Mouse (Mus musculus) lung, adult 2 months (tissue): ENCODE measurements at regions not wholly inside any gene's neighbourhood (a gene's known extent, or its start where the extent isn't known, plus 50 kb on each side); places are given as distances from the start of the nearest gene placed in this dataset.

Experiments
- CTCF ChIP-seq: fragments of 200-500 bp; IDR thresholded peaks from 2 replicates; pipeline ENCODE4 v1.5.1; 2011; ENCODE audit warnings: mild to moderate bottlenecking, low read length, control low read depth; ENCODE audit not compliant: insufficient read depth
- POLR2A ChIP-seq: fragments of 200-500 bp; IDR thresholded peaks from 2 replicates; pipeline ENCODE4 v1.6.1; 2011; ENCODE audit warnings: low read depth, mild to moderate bottlenecking, control low read depth, low read length, borderline replicate concordance; ENCODE audit errors: extremely low read depth

GRCm38 (mm10) chr13:102031416-102031815 is 263.4 kb upstream of the Pik3r1 start:
- no peak for TF ChIP-seq CTCF
- TF ChIP-seq POLR2A: no peak
